Mouse (Mus musculus) limb, embryonic 12.5 days (tissue): ENCODE measurements at regions not wholly inside any gene's neighbourhood (a gene's known extent, or its start where the extent isn't known, plus 50 kb on each side); places are given as distances from the start of the nearest gene placed in this dataset.

Experiments used
- ATAC-seq: fragments of 200-750 bp; cut with Nextera tagmentation; 2 replicates; pipeline ENCODE4 v1.8.0; 2017; ENCODE audit warnings: low read depth, moderate TSS enrichment; ENCODE audit not compliant: insufficient number of reproducible peaks, insufficient read depth, low FRiP score, low TSS enrichment
- H3K27ac ChIP-seq: fragments of 300-500 bp; sonication (generic); 2 replicates; pipeline ENCODE4 v1.5.1; 2016; ENCODE audit warnings: mild to moderate bottlenecking, moderate library complexity
- H3K27me3 ChIP-seq: fragments of 300-500 bp; sonication (generic); 2 replicates; pipeline ENCODE4 v1.6.1; 2016; ENCODE audit warnings: mild to moderate bottlenecking, moderate library complexity
- H3K36me3 ChIP-seq: fragments of 300-500 bp; sonication (generic); 2 replicates; pipeline ENCODE4 v1.6.1; 2016; ENCODE audit warnings: mild to moderate bottlenecking, moderate library complexity
- H3K4me1 ChIP-seq: fragments of 300-500 bp; sonication (generic); replicated peaks from 2 replicates; pipeline ENCODE4 v1.6.1; 2016
- H3K4me2 ChIP-seq: fragments of 300-500 bp; sonication (generic); 2 replicates; pipeline ENCODE4 v1.6.1; 2016; ENCODE audit warnings: mild to moderate bottlenecking, moderate library complexity
- H3K4me3 ChIP-seq: fragments of 300-500 bp; sonication (generic); replicated peaks from 2 replicates; pipeline ENCODE4 v1.5.1; 2016; ENCODE audit warnings: mild to moderate bottlenecking
- H3K9ac ChIP-seq: fragments of 300-500 bp; sonication (generic); replicated peaks from 2 replicates; pipeline ENCODE4 v1.6.1; 2016; ENCODE audit warnings: mild to moderate bottlenecking, moderate library complexity
- H3K9me3 ChIP-seq: fragments of 300-500 bp; sonication (generic); 2 replicates; pipeline ENCODE4 v1.6.1; 2016; ENCODE audit warnings: mild to moderate bottlenecking, moderate library complexity
- WGBS: fragments of 180-500 bp; shearing (Covaris S2); methylation state at CpG from one replicate; pipeline ENCODE4 v1.1.7; 2016; 5-methylcytosine and 5-hydroxymethylcytosine counted together

- Histone ChIP-seq H3K27ac (no peak overlapping the region), H3K9me3 (no peaks in the 10 kb centered on the region), H3K36me3 (no peaks in the 10 kb centered on the region), H3K9ac (no peak overlapping the region), H3K4me3 (no peak overlapping the region), H3K4me2 (no peak overlapping the region), H3K27me3 (no peaks in the 10 kb centered on the region), H3K4me1 (no peaks in the 10 kb centered on the region)
- 85% methylated on average over 4 of the region's 4 CpGs for WGBS
- ATAC-seq: no peak
Measured at GRCm38 (mm10) chr10:104489301-104489700, 295.5 kb downstream of the Gm4340 start.

GRCm38 (mm10) chr10:104490943-104491631 lies 297.2 kb downstream of the Gm4340 start:
- Histone ChIP-seq H3K36me3 (no peaks in the 10 kb centered on the region), H3K27ac (no peak overlapping the region), H3K27me3 (no peaks in the 10 kb centered on the region), H3K4me2 (no peak overlapping the region), H3K9me3 (no peaks in the 10 kb centered on the region), H3K4me3 (no peak overlapping the region), H3K9ac (no peak overlapping the region), H3K4me1 (no peaks in the 10 kb centered on the region)
- WGBS: 60% methylated on average over 2 of the region's 2 CpGs
- ATAC-seq: no peak
